10 mouse cellular contexts compared by ENCODE assay signal in genomic region chrX:36640046-36640445, GRCm38 (mm10). TPM values are rescaled to one million over a fixed set of nuclear protein-coding genes. Genes with fewer than 3 reads are reported as not detected.
DNase-seq lines count a peak whose midpoint lies in the region.
"Had no signal": no experiment of that assay in that cellular context is flagged by ENCODE, and none has a peak within 500 bp of the region (broad histone marks: within the 10 kb centered on the region; RNA-seq: fewer than 3 reads in every experiment).

No protein-coding gene starts in this region.

- peak; percentile 12 to 17 for DNase-seq in left cerebral cortex, postnatal 10 days (ENCODE audit: extremely low spot score in 1 of 2, low spot score in 2 of 2)
- no peak for DNase-seq in left cerebral cortex, adult 9 months (ENCODE audit: low spot score in 2 of 2)
- peak; percentile 34 for DNase-seq in cerebellum, adult 9-11 months
- DNase-seq in frontal cortex, postnatal 36 days (ENCODE audit: low spot score in 2 of 2), result peak; percentile 16 to 33
- peak; percentile 52 to 63 for DNase-seq in right cerebral cortex, postnatal 10 days (ENCODE audit: low spot score in 2 of 2)
- no peak for DNase-seq in spleen, postnatal 10 days (ENCODE audit: low spot score in 2 of 2)
- no peak for DNase-seq in gastrocnemius, postnatal 4 days (ENCODE audit: low spot score in 2 of 2)
- DNase-seq: kidney, postnatal 4 days; spleen, adult 18-20 months; thymus, adult 18-20 months had no signal

- intact Hi-C loops in left cerebral cortex, postnatal 10 days (cut with DNase I), result loop anchor here (10.0 kb wide), 1 partner anchor 105 kb away; the partner anchor contains the start of gene Slc25a43

RNA-seq across cellular contexts. Expression of gene Akap17b, which starts 5.1 kb away (rescaled TPM):
- 10 to 100 TPM in 1 of 2 experiments, 1 to 10 TPM in 1; 8.1 to 10.2 TPM for total RNA-seq in left cerebral cortex, postnatal 10 days (2021)
- 1 to 10 TPM; 1.5 to 2.0 TPM for total RNA-seq in gastrocnemius, postnatal 4 days (2021)

RNA-seq across cellular contexts. Expression of gene Pgrmc1, which starts 42.0 kb away (rescaled TPM):
- total RNA-seq in left cerebral cortex, postnatal 10 days (2021), result 100 to 1,000 TPM; 327 to 343 TPM
- total RNA-seq in gastrocnemius, postnatal 4 days (2021), result 10 to 100 TPM; 48.1 to 50.1 TPM

Comparison
In these comparisons a context has a peak if more than half of its experiments do, and no peak if none do; other contexts are left out.
1. DNase-seq: peak in left cerebral cortex, postnatal 10 days (2 of 2), cerebellum, adult 9-11 months (single experiment), frontal cortex, postnatal 36 days (2 of 2) and right cerebral cortex, postnatal 10 days (2 of 2); none in left cerebral cortex, adult 9 months (0 of 2), spleen, postnatal 10 days (0 of 2) and gastrocnemius, postnatal 4 days (0 of 2).
2. RNA of gene Pgrmc1, which starts 42.0 kb away (total RNA-seq): 327 to 343 TPM in left cerebral cortex, postnatal 10 days; 48.1 to 50.1 TPM in gastrocnemius, postnatal 4 days; every median in the first group is over 4 times any median in the second.